Mouse (Mus musculus): ENCODE data around the gene Ptpn13.

DNA sequence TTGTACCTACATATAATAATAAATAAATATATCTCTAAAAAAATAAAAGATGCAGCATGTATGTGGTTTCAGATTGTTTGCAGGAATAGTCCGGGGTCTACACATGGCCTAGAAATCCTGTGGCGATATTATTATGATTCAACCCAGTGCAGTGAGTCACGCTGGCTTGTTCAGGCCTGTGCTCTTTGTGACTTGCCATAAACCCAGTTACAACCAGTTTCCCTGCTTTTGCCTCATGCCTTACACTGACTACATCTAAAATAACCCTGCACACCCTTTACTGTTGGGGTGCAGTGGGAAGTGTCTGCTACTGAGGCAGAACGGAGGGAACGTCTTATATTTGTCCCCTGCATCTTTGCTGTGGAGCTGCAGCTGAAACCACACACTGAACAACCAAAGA is 29.3 kb upstream of the Ptpn13 start:
- TF ChIP-seq MAZ (IDR thresholded peaks at IDR 0.05; ENCODE audit: low read depth, low read length) (no peak), ZKSCAN1 (IDR thresholded peaks at IDR 0.05; ENCODE audit: borderline replicate concordance, low read depth, low read length) (no peak), RAD21 (IDR thresholded peaks at IDR 0.05; ENCODE audit: low read depth, low read length) (no peak), USF2 (conservative IDR thresholded peaks at IDR 0.05; ENCODE audit: low read depth, low read length) (no peak), MAFK (IDR thresholded peaks at IDR 0.05; ENCODE audit: insufficient replicate concordance, low read length) (no peak)

Data from CH12.LX (cell line).